Mouse (Mus musculus) MEL (cell line): ENCODE measurements around the gene Farp1. TPM values are rescaled to one million over a fixed set of nuclear protein-coding genes. Genes with fewer than 3 reads are reported as not detected.

Experiments
- DNase-seq: peaks from one replicate; pipeline ENCODE4 v3.0.0; 2011; ENCODE audit warnings: low read depth, low spot score
- H3K27ac ChIP-seq: 2 replicates; pipeline ENCODE4 v1.5.1; 2012; ENCODE audit warnings: low read depth, mild to moderate bottlenecking, control low read depth, low read length, moderate library complexity; ENCODE audit not compliant: control insufficient read depth
- H3K27me3 ChIP-seq, 2 experiments: fragments of 150-350 bp in 1 of 2; sonication (generic) in 1 of 2; 2 replicates each; pipeline ENCODE4 v1.6.1; 2012; ENCODE audit warnings: low read length in 2 of 2, mild to moderate bottlenecking in 2 of 2, improper control_type of control experiment in 1 of 2, moderate library complexity in 1 of 2; ENCODE audit not compliant: insufficient read depth in 2 of 2, control insufficient read depth in 1 of 2
- H3K36me3 ChIP-seq, 2 experiments: 2 replicates each; pipeline ENCODE4 v1.6.1; 2012 to 2014; ENCODE audit warnings: low read length in 2 of 2, improper control_type of control experiment in 1 of 2, inconsistent platforms in 1 of 2, mild to moderate bottlenecking in 1 of 2; ENCODE audit not compliant: insufficient read depth in 2 of 2, control insufficient read depth in 1 of 2
- H3K4me1 ChIP-seq, 2 experiments: fragments of 150-350 bp in 1 of 2; sonication (generic) in 1 of 2; 2 replicates each; pipeline ENCODE4 v1.6.1; 2012; ENCODE audit warnings: low read length in 2 of 2, improper control_type of control experiment in 1 of 2, mild to moderate bottlenecking in 1 of 2; ENCODE audit not compliant: insufficient read depth in 2 of 2, control insufficient read depth in 1 of 2
- H3K4me3 ChIP-seq, 2 experiments: fragments of 150-350 bp in 1 of 2; sonication (generic) in 1 of 2; 2 replicates each; pipeline ENCODE4 v1.5.1; 2012; ENCODE audit warnings: low read depth in 2 of 2, low read length in 2 of 2, mild to moderate bottlenecking in 2 of 2, moderate library complexity in 2 of 2, control low read depth in 1 of 2, improper control_type of control experiment in 1 of 2; ENCODE audit not compliant: control insufficient read depth in 1 of 2, insufficient read depth in 1 of 2
- H3K79me2 ChIP-seq: 2 replicates; pipeline ENCODE4 v1.6.1; 2012; ENCODE audit warnings: mild to moderate bottlenecking, low read length, moderate library complexity; ENCODE audit not compliant: control insufficient read depth, poor library complexity, insufficient read depth
- H3K9ac ChIP-seq: 2 replicates; pipeline ENCODE4 v1.6.1; 2012; ENCODE audit warnings: low read depth, mild to moderate bottlenecking, control low read depth, low read length, moderate library complexity; ENCODE audit not compliant: control insufficient read depth, poor library complexity, severe bottlenecking
- H3K9me3 ChIP-seq: fragments of 150-350 bp; sonication (generic); replicated peaks from 2 replicates; pipeline ENCODE4 v1.6.1; 2012; ENCODE audit warnings: mild to moderate bottlenecking, low read length, improper control_type of control experiment, moderate library complexity; ENCODE audit not compliant: insufficient read depth
- BHLHE40 ChIP-seq: IDR thresholded peaks from 2 replicates; pipeline ENCODE4 v1.6.1; 2012; ENCODE audit warnings: low read depth, mild to moderate bottlenecking, inconsistent platforms, low read length, improper control_type of control experiment, borderline replicate concordance
- CHD1 ChIP-seq: IDR thresholded peaks from 2 replicates; pipeline ENCODE4 v1.6.1; 2012; ENCODE audit warnings: low read depth, mild to moderate bottlenecking, inconsistent platforms, low read length, improper control_type of control experiment
- ETS1 ChIP-seq: IDR thresholded peaks from 2 replicates; pipeline ENCODE4 v1.6.1; 2012; ENCODE audit warnings: low read depth, mild to moderate bottlenecking, inconsistent platforms, low read length, improper control_type of control experiment, moderate library complexity
- JUND ChIP-seq: IDR thresholded peaks from 2 replicates; pipeline ENCODE4 v1.6.1; 2011; ENCODE audit warnings: low read depth, mild to moderate bottlenecking, improper control_type of control experiment, low read length
- KAT2A ChIP-seq: conservative IDR thresholded peaks from 2 replicates; pipeline ENCODE4 v1.6.1; 2012; ENCODE audit warnings: low read depth, low read length, improper control_type of control experiment, inconsistent platforms
- MAFK ChIP-seq: IDR thresholded peaks from 2 replicates; pipeline ENCODE4 v1.6.1; 2011; ENCODE audit warnings: low read depth, mild to moderate bottlenecking, low read length, improper control_type of control experiment, borderline replicate concordance
- MAZ ChIP-seq: IDR thresholded peaks from 2 replicates; pipeline ENCODE4 v1.6.1; 2012; ENCODE audit warnings: low read depth, mild to moderate bottlenecking, inconsistent platforms, low read length, improper control_type of control experiment
- MXI1 ChIP-seq: IDR thresholded peaks from 2 replicates; pipeline ENCODE4 v1.6.1; 2011; ENCODE audit warnings: mild to moderate bottlenecking, low read depth, low read length, improper control_type of control experiment
- MYB ChIP-seq: IDR thresholded peaks from 2 replicates; pipeline ENCODE4 v1.6.1; 2011; ENCODE audit warnings: mild to moderate bottlenecking, low read depth, low read length, improper control_type of control experiment
- MYC ChIP-seq: IDR thresholded peaks from 2 replicates; pipeline ENCODE4 v1.6.1; 2011; ENCODE audit warnings: low read depth, mild to moderate bottlenecking, low read length, improper control_type of control experiment, moderate library complexity
- NELFE ChIP-seq: IDR thresholded peaks from 2 replicates; pipeline ENCODE4 v1.6.1; 2011; ENCODE audit warnings: low read depth, low read length, improper control_type of control experiment
- NRF1 ChIP-seq: IDR thresholded peaks from 2 replicates; pipeline ENCODE4 v1.6.1; 2014; ENCODE audit warnings: low read depth, mild to moderate bottlenecking, inconsistent platforms, low read length, improper control_type of control experiment, moderate library complexity; ENCODE audit not compliant: poor library complexity, insufficient read depth, severe bottlenecking
- POLR2A ChIP-seq, 2 experiments: IDR thresholded peaks; 2 replicates each; pipeline ENCODE4 v1.6.1; 2011 to 2012; ENCODE audit warnings: low read length in 2 of 2, mild to moderate bottlenecking in 2 of 2, control low read depth in 1 of 2, improper control_type of control experiment in 1 of 2, low read depth in 1 of 2, moderate library complexity in 1 of 2; ENCODE audit not compliant: control insufficient read depth in 1 of 2, insufficient read depth in 1 of 2, poor library complexity in 1 of 2
- POLR2AphosphoS2 ChIP-seq: IDR thresholded peaks from 2 replicates; pipeline ENCODE4 v1.6.1; 2011; ENCODE audit warnings: low read length, improper control_type of control experiment
- POLR2AphosphoS5 ChIP-seq: IDR thresholded peaks from 2 replicates; pipeline ENCODE4 v1.6.1; 2012; ENCODE audit warnings: low read depth, borderline replicate concordance, mild to moderate bottlenecking, inconsistent platforms, low read length, moderate library complexity, mixed read lengths
- RAD21 ChIP-seq: IDR thresholded peaks from 2 replicates; pipeline ENCODE4 v1.6.1; 2011; ENCODE audit warnings: mild to moderate bottlenecking, low read depth, low read length, improper control_type of control experiment
- TAL1 ChIP-seq: IDR thresholded peaks from 2 replicates; pipeline ENCODE4 v1.6.1; 2012; ENCODE audit warnings: mild to moderate bottlenecking, inconsistent platforms, low read length, moderate library complexity, mixed read lengths
- TBP ChIP-seq: IDR thresholded peaks from 2 replicates; pipeline ENCODE4 v1.8.0; 2011; ENCODE audit warnings: low read depth, low read length, improper control_type of control experiment
- TCF12 ChIP-seq: IDR thresholded peaks from 2 replicates; pipeline ENCODE4 v1.6.1; 2014; ENCODE audit warnings: low read depth, mild to moderate bottlenecking, inconsistent platforms, low read length, improper control_type of control experiment, moderate library complexity
- USF1 ChIP-seq: IDR thresholded peaks from 2 replicates; pipeline ENCODE4 v1.6.1; 2014; ENCODE audit warnings: low read depth, mild to moderate bottlenecking, inconsistent platforms, low read length, improper control_type of control experiment, moderate library complexity
- USF2 ChIP-seq, 2 experiments: IDR thresholded peaks; 2 replicates each; pipeline ENCODE4 v1.6.1; 2011 to 2012; ENCODE audit warnings: improper control_type of control experiment in 2 of 2, low read length in 2 of 2, borderline replicate concordance in 1 of 2, inconsistent platforms in 1 of 2, low read depth in 1 of 2, mild to moderate bottlenecking in 1 of 2; ENCODE audit not compliant: insufficient read depth in 1 of 2
- ZC3H11A ChIP-seq: IDR thresholded peaks from 2 replicates; pipeline ENCODE4 v1.6.1; 2012; ENCODE audit warnings: low read depth, mild to moderate bottlenecking, inconsistent platforms, low read length, improper control_type of control experiment
- ZMIZ1 ChIP-seq: IDR thresholded peaks from 2 replicates; pipeline ENCODE4 v1.6.1; 2012; ENCODE audit warnings: low read depth, mild to moderate bottlenecking, inconsistent platforms, low read length, improper control_type of control experiment, moderate library complexity
- ZNF384 ChIP-seq: IDR thresholded peaks from 2 replicates; pipeline ENCODE4 v1.6.1; 2012; ENCODE audit warnings: low read depth, mild to moderate bottlenecking, inconsistent platforms, low read length, improper control_type of control experiment
- polyA plus RNA-seq, 2 experiments: library from polyadenylated mRNA; stranded (reverse) in 1 of 2; unstranded in 1 of 2; fragments of >175 nt in 1 of 2; fragments of >200 nt in 1 of 2; gene quantifications; 2 replicates each; pipeline versions ENCODE4 v1.2.1 to v1.2.4; 2012; ENCODE audit warnings: low replicate concordance in 2 of 2, low read depth in 1 of 2; ENCODE audit not compliant: insufficient read length in 2 of 2, insufficient read depth in 1 of 2, missing spikeins in 1 of 2
- total RNA-seq: library from RNA; depleted of rRNA; stranded (reverse); fragments of 300-350 nt; gene quantifications from 2 replicates; pipeline ENCODE4 v1.2.3, GENCODE M21; 2012

The Farp1 gene
- total and polyA plus RNA-seq, 3 experiments: 0.62 to 1.1 TPM; not detected in 1

DNA sequence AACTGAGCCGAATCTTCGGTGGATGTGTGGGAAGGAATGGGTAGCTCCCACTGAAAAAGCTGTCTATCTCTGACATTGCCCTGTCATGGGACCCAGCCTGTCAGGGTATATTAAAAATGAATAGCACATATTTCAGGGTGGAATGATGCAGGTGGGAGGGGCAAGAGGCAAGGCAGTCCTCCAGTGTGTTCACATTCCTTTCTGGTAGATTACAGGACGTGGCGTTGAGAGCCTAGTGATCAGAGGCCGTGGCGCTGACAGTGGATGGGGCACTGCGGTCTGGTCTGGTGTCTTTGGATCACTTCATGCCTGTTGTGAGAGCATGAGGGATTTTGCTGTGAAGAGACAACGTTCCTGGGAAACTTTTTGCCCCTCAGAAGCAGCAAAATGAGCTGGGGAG, 64.1 kb downstream of the Farp1 start:
- no peak overlapping the region for H3K4me3 ChIP-seq
- H3K36me3 ChIP-seq: no peaks in the 10 kb centered on the region
- no peak for DNase-seq
- no peak overlapping the region for H3K9ac ChIP-seq
- no peaks in the 10 kb centered on the region for H3K4me1 ChIP-seq
- H3K27me3 ChIP-seq: no peaks in the 10 kb centered on the region
- H3K9me3 ChIP-seq: no peaks in the 10 kb centered on the region
- TF ChIP-seq ZMIZ1 (no peak), NRF1 (no peak), USF1 (no peak), RAD21 (no peak), TCF12 (no peak), CHD1 (no peak), USF2 (IDR thresholded peaks at IDR 0.05; ENCODE audit: borderline replicate concordance in 1 of 2, insufficient read depth in 1 of 2, low read depth in 1 of 2, low read length in 2 of 2) (no peak), BHLHE40 (no peak), TAL1 (no peak), MYC (no peak), ZNF384 (no peak), POLR2AphosphoS5 (no peak), ZC3H11A (no peak), TBP (no peak), MAZ (no peak), JUND (no peak), KAT2A (no peak), ETS1 (no peak), MXI1 (no peak), POLR2AphosphoS2 (no peak)
- TF ChIP-seq, all 39 proteins: peak for 0
- no peak overlapping the region for H3K27ac ChIP-seq
- H3K79me2 ChIP-seq: no peaks in the 10 kb centered on the region

DNA sequence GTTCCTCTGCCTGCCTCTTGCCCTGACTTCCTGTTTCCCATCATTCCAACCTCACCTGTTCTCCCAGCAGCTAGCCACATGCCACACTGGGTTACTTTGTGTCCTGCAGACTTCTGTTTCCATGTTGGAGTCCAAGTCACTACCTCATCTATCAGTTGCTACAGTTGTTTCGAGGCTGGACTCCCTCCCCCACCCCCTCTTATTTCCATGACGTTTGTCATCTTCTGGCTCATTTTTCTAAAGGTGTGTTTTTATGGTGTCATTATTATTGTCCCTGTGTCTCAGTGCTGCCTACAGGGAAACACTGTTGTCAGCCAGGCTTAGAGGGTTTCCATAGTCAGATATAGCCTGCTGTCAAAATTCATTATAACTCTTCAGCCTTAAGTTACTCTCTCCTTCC, 64.9 kb downstream of the Farp1 start:
- H3K4me1 ChIP-seq: no peaks in the 10 kb centered on the region
- H3K9me3 ChIP-seq: no peaks in the 10 kb centered on the region
- H3K9ac ChIP-seq: no peak overlapping the region
- no peaks in the 10 kb centered on the region for H3K79me2 ChIP-seq
- H3K4me3 ChIP-seq: no peak overlapping the region
- H3K27me3 ChIP-seq: no peaks in the 10 kb centered on the region
- no peaks in the 10 kb centered on the region for H3K36me3 ChIP-seq
- no peak for TF ChIP-seq POLR2A (IDR thresholded peaks at IDR 0.05; ENCODE audit: control insufficient read depth in 1 of 2, insufficient read depth in 1 of 2, low read depth in 1 of 2, low read length in 2 of 2, poor library complexity in 1 of 2)
- TF ChIP-seq NELFE: no peak
- TF ChIP-seq JUND: no peak
- TF ChIP-seq MYB: no peak
- no peak for TF ChIP-seq MAFK
- TF ChIP-seq, all 39 proteins: peak for 0
- no peak for DNase-seq
- no peak overlapping the region for H3K27ac ChIP-seq
